In genomic region chr1:95762244-95762643, GRCm38 (mm10) we compare ENCODE assay signal across 8 mouse cellular contexts.
DNase-seq lines count a peak whose midpoint lies in the region; ATAC-seq and TF ChIP-seq lines count a peak whose summit lies in the region.
"Had no signal": no experiment of that assay in that cellular context is flagged by ENCODE, and none has a peak within 500 bp of the region (broad histone marks: within the 10 kb centered on the region; RNA-seq: fewer than 3 reads in every experiment).

No protein-coding gene starts in this region.

- H3K36me3 ChIP-seq in E14TG2a.4 (ENCODE audit: insufficient read depth, low read length), result no peaks in the 10 kb centered on the region
- H3K36me3 ChIP-seq in kidney, embryonic 14.5 days (ENCODE audit: control insufficient read depth, insufficient read depth, low read length), result no peaks in the 10 kb centered on the region
- no peaks in the 10 kb centered on the region for H3K36me3 ChIP-seq in limb, embryonic 14.5 days (ENCODE audit: control insufficient read depth, insufficient read depth, low read length)
- H3K36me3 ChIP-seq: limb, embryonic 12.5 days had no signal

- no peak overlapping the region for H3K27ac ChIP-seq in kidney, embryonic 14.5 days (ENCODE audit: low read depth, low read length)
- H3K27ac ChIP-seq in limb, embryonic 14.5 days (replicated peaks; ENCODE audit: low read depth, low read length), result no peak overlapping the region
- H3K27ac ChIP-seq: limb, embryonic 12.5 days had no signal

- H3K9ac ChIP-seq in kidney, embryonic 14.5 days (ENCODE audit: low read depth, low read length), result no peak overlapping the region
- no peak overlapping the region for H3K9ac ChIP-seq in limb, embryonic 14.5 days (ENCODE audit: low read depth, low read length, severe bottlenecking)
- H3K9ac ChIP-seq: limb, embryonic 12.5 days had no signal

- under 1% methylated on average over 2 of the region's 2 CpGs for WGBS in kidney, embryonic 14.5 days
- 5% methylated on average over 2 of the region's 2 CpGs for WGBS in limb, embryonic 14.5 days

- no peak overlapping the region for H3K4me3 ChIP-seq in E14TG2a.4 (replicated peaks; ENCODE audit: low read length)
- H3K4me3 ChIP-seq in kidney, embryonic 14.5 days (ENCODE audit: low read length), result no peak overlapping the region
- no peak overlapping the region for H3K4me3 ChIP-seq in limb, embryonic 14.5 days (replicated peaks; ENCODE audit: low read length)
- H3K4me3 ChIP-seq: limb, embryonic 12.5 days had no signal

- H3K4me1 ChIP-seq in E14TG2a.4 (replicated peaks; ENCODE audit: low read depth, low read length), result no peaks in the 10 kb centered on the region
- no peaks in the 10 kb centered on the region for H3K4me1 ChIP-seq in kidney, embryonic 14.5 days (ENCODE audit: control insufficient read depth, insufficient read depth, low read length)
- H3K4me1 ChIP-seq in limb, embryonic 14.5 days (ENCODE audit: control insufficient read depth, insufficient read depth, low read length), result no peaks in the 10 kb centered on the region
- H3K4me1 ChIP-seq: limb, embryonic 12.5 days had no signal

- peak; percentile 73 for DNase-seq in A20 (ENCODE audit: low read depth, low spot score)
- peak; percentile 36 for DNase-seq in c-Kit-positive CD71-positive TER-119-positive erythroid progenitor cells, embryonic 14.5 days (ENCODE audit: low spot score)
- DNase-seq in frontal cortex, postnatal 14 days (ENCODE audit: low spot score in 2 of 2), result peak; percentile 8 to 61
- DNase-seq in limb, embryonic 14.5 days (ENCODE audit: low spot score), result peak; percentile 77
- DNase-seq in right cerebral cortex, adult 2 months (ENCODE audit: low spot score in 2 of 2), result peak; percentile 80 to 85

- H3K27me3 ChIP-seq in E14TG2a.4 (ENCODE audit: insufficient read depth, low read length), result no peaks in the 10 kb centered on the region
- no peaks in the 10 kb centered on the region for H3K27me3 ChIP-seq in kidney, embryonic 14.5 days (ENCODE audit: control insufficient read depth, insufficient read depth, low read length)
- no peaks in the 10 kb centered on the region for H3K27me3 ChIP-seq in limb, embryonic 14.5 days (ENCODE audit: control insufficient read depth, insufficient read depth, low read length)
- H3K27me3 ChIP-seq: limb, embryonic 12.5 days had no signal

- no peak overlapping the region for H3K4me2 ChIP-seq in kidney, embryonic 14.5 days (replicated peaks; ENCODE audit: low read depth, low read length)
- no peak overlapping the region for H3K4me2 ChIP-seq in limb, embryonic 14.5 days (replicated peaks; ENCODE audit: low read depth, low read length, severe bottlenecking)
- H3K4me2 ChIP-seq: limb, embryonic 12.5 days had no signal

- 0 out of 2 replicates have a peak, but pooled peaks have one; percentile 69 for ATAC-seq in kidney, embryonic 14.5 days (ENCODE audit: low FRiP score, low TSS enrichment)
- no peak for ATAC-seq in limb, embryonic 14.5 days (ENCODE audit: low FRiP score, low read depth)

- H3K9me3 ChIP-seq in E14TG2a.4 (ENCODE audit: low read length), result peaks cover 40% of the 10 kb centered on the region
- H3K9me3 ChIP-seq in kidney, embryonic 14.5 days (ENCODE audit: control insufficient read depth, low read length), result no peaks in the 10 kb centered on the region
- no peaks in the 10 kb centered on the region for H3K9me3 ChIP-seq in limb, embryonic 14.5 days (ENCODE audit: control insufficient read depth, low read length)
- H3K9me3 ChIP-seq: limb, embryonic 12.5 days had no signal

- no peak for TF ChIP-seq POLR2A in limb, embryonic 14.5 days (IDR thresholded peaks at IDR 0.05; ENCODE audit: borderline replicate concordance, extremely low read depth, insufficient read depth, insufficient read length)

- TF ChIP-seq CTCF in E14TG2a.4 (conservative IDR thresholded peaks at IDR 0.05; ENCODE audit: low read length), result peak; percentile 45
